Mouse (Mus musculus) kidney, embryonic 16.5 days (tissue): ENCODE data around the gene Ifna4. TPM values are rescaled to one million over a fixed set of nuclear protein-coding genes. Genes with fewer than 3 reads are reported as not detected.
"Not testable (repeated sequence)": the region's sequence is repeated elsewhere in the genome, so short reads cannot be mapped to it uniquely, and the experiment has no call there.

Experiments used
- ATAC-seq: fragments of 200-750 bp; cut with Nextera tagmentation; 2 replicates; pipeline ENCODE4 v1.8.0; 2017; ENCODE audit warnings: moderate TSS enrichment; ENCODE audit not compliant: low FRiP score, low TSS enrichment
- H3K27ac ChIP-seq: fragments of 300-500 bp; sonication (generic); 2 replicates; pipeline ENCODE4 v1.5.1; 2014; ENCODE audit warnings: low read length
- H3K27me3 ChIP-seq: fragments of 300-500 bp; sonication (generic); 2 replicates; pipeline ENCODE4 v1.6.1; 2014; ENCODE audit warnings: low read length, control low read depth, mixed read lengths; ENCODE audit not compliant: insufficient read depth
- H3K36me3 ChIP-seq: fragments of 300-500 bp; sonication (generic); 2 replicates; pipeline ENCODE4 v1.6.1; 2014; ENCODE audit warnings: low read length, control low read depth, mixed read lengths; ENCODE audit not compliant: insufficient read depth
- H3K4me1 ChIP-seq: fragments of 300-500 bp; sonication (generic); 2 replicates; pipeline ENCODE4 v1.6.1; 2014; ENCODE audit warnings: low read length, control low read depth, mixed read lengths; ENCODE audit not compliant: insufficient read depth
- H3K4me2 ChIP-seq: fragments of 300-500 bp; sonication (generic); replicated peaks from 2 replicates; pipeline ENCODE4 v1.6.1; 2014; ENCODE audit warnings: low read depth, low read length
- H3K4me3 ChIP-seq: fragments of 300-500 bp; sonication (generic); 2 replicates; pipeline ENCODE4 v1.5.1; 2014; ENCODE audit warnings: mild to moderate bottlenecking, low read length
- H3K9ac ChIP-seq: fragments of 300-500 bp; sonication (generic); replicated peaks from 2 replicates; pipeline ENCODE4 v1.6.1; 2014; ENCODE audit warnings: low read length
- H3K9me3 ChIP-seq: fragments of 300-500 bp; sonication (generic); 2 replicates; pipeline ENCODE4 v1.6.1; 2016; ENCODE audit warnings: low read length, control low read depth
- WGBS: fragments of 180-500 bp; shearing (Covaris S2); extraction: QIAGEN DNeasy Blood & Tissue Kit; methylation state at CpG from one replicate; pipeline ENCODE4 v1.1.7; 2014; 5-methylcytosine and 5-hydroxymethylcytosine counted together
- polyA plus RNA-seq: library from polyadenylated mRNA; unstranded; fragments of >200 nt; fragmentation: Nextera tagmentation; extraction: Ambion mirVana; gene quantifications from 2 replicates; pipeline ENCODE4 v1.2.1, GENCODE M21; 2015

The Ifna4 gene
- polyA plus RNA-seq: not detected in 2 replicates

DNA sequence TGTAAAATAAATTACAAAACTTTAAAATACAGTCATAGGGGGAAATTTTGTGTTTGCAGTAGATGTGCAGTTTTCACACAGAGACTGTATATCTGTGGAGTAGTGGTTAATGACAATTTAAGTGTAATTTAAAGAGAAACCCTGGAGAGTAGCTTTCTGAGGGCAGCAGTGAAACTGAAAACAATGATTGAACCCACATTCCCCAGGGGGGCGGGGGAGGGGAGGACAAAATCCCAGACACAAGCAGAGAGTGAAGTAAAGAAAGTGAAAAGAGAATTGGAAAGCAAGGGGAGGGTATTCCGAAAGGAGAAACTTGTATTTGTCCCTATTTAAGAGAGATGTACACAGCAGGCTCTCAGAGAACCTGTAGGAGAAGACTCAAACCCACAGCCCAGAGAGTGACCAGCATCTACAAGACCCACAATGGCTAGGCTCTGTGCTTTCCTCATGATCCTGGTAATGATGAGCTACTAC lies at the start of gene Ifna4:
Gene Ifna4 (plus strand): TSS at position 424 of the 474 bp plus-strand sequence.
- no peaks in the 10 kb centered on the region for H3K36me3 ChIP-seq

DNA sequence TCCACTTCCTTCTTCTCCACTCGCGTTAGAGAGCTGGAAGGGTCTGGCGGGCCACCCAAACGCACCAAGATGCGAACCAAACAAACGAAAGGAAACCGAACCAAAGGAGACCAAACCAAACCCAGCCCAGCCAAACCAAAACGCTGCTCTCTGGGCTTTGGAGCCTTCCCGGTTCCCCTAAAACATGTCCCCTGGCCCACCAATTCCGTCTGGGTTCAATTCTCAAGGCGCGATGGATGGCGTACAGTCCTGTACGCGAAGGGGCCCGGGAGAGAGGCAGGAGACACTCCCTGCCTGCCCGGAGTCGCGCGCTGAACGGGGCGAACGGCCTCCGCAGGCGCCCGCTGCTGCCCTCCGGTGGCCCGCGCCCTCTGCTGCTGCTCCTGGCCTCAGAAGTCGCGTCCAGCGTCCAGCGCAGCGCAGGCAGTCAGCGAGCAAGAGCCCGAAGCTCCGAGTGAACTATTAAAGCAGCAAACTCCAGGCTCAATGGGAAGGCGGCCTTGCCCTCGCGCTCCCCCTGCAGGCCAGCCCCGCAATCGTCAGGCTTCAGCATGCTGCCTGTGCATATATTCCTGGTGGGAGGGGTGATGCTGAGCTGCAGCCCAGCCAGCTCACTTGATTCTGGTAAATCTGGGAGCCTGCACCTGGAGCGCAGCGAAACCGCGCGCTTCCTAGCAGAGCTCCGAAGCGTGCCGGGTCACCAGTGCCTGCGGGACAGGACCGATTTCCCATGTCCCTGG lies 47.6 kb upstream of the Ifna4 start, which contains the start of gene Gm13275:
Gene Gm13275 (plus strand): TSS at position 552 of the 740 bp plus-strand sequence.
- H3K4me3 ChIP-seq, ATAC-seq: not testable (repeated sequence)
- WGBS: 0% methylated on average over 10 of the region's 52 CpGs

More for the DNA sequence above, at the start of gene Ifna4:
- no peak within 1 kb of the TSS for H3K4me3 ChIP-seq
- ATAC-seq: no peak
- WGBS: 69% methylated on average over 2 of the region's 2 CpGs
- no peak within 1 kb of the TSS for H3K9ac ChIP-seq
- H3K4me2 ChIP-seq: no peak within 1 kb of the TSS
- H3K9me3 ChIP-seq: no peaks in the 10 kb centered on the region
- H3K27me3 ChIP-seq: no peaks in the 10 kb centered on the region
- no peak within 1 kb of the TSS for H3K27ac ChIP-seq
- H3K4me1 ChIP-seq: no peaks in the 10 kb centered on the region

DNA sequence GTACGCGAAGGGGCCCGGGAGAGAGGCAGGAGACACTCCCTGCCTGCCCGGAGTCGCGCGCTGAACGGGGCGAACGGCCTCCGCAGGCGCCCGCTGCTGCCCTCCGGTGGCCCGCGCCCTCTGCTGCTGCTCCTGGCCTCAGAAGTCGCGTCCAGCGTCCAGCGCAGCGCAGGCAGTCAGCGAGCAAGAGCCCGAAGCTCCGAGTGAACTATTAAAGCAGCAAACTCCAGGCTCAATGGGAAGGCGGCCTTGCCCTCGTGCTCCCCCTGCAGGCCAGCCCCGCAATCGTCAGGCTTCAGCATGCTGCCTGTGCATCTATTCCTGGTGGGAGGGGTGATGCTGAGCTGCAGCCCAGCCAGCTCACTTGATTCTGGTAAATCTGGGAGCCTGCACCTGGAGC lies 44.6 kb upstream of the Ifna4 start, which contains the start of gene Gm13279:
Gene Gm13279 (plus strand): TSS at position 301 of the 400 bp plus-strand sequence.
- not testable (repeated sequence) for H3K36me3 ChIP-seq, H3K9me3 ChIP-seq, H3K27me3 ChIP-seq, ATAC-seq, H3K4me2 ChIP-seq, H3K4me3 ChIP-seq, H3K27ac ChIP-seq, H3K9ac ChIP-seq, H3K4me1 ChIP-seq
- no CpG with 5 or more reads among the region's 28 CpGs for WGBS

More for the DNA sequence above, 47.6 kb upstream of the Ifna4 start, which contains the start of gene Gm13275:
- not testable (repeated sequence) for H3K27me3 ChIP-seq, H3K9me3 ChIP-seq, H3K4me1 ChIP-seq, H3K9ac ChIP-seq, H3K27ac ChIP-seq, H3K4me2 ChIP-seq, H3K36me3 ChIP-seq

DNA sequence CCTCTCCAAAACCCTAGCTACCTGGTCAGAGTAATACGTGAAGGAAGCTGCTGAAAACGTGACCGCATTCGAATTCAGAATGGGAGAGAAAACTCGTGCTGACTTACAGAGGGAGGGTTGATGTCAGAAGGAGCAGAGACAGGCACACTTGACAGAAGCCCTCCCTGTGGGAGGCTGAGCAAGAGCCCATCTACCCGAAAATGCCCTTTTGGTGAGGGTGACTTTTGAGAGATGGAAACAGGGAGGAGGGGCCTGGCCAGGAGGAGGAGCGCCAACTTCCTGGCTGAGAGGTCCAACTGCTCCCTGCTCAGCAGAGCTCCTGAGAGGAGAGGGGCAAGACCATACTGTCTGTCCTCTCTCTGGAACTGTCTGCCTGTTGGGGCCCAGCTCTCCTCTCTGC lies 42.3 kb upstream of the Ifna4 start, which contains the start of gene Gm13285:
Gene Gm13285 (plus strand): TSS at position 301 of the 400 bp plus-strand sequence.
- no CpG with 5 or more reads among the region's 7 CpGs for WGBS
- H3K9ac ChIP-seq, H3K4me1 ChIP-seq, H3K4me3 ChIP-seq, H3K27me3 ChIP-seq, H3K9me3 ChIP-seq, H3K36me3 ChIP-seq, H3K27ac ChIP-seq, H3K4me2 ChIP-seq, ATAC-seq: not testable (repeated sequence)

DNA sequence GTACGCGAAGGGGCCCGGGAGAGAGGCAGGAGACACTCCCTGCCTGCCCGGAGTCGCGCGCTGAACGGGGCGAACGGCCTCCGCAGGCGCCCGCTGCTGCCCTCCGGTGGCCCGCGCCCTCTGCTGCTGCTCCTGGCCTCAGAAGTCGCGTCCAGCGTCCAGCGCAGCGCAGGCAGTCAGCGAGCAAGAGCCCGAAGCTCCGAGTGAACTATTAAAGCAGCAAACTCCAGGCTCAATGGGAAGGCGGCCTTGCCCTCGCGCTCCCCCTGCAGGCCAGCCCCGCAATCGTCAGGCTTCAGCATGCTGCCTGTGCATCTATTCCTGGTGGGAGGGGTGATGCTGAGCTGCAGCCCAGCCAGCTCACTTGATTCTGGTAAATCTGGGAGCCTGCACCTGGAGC lies 38.7 kb upstream of the Ifna4 start, which contains the start of gene Gm13287:
Gene Gm13287 (plus strand): TSS at position 301 of the 400 bp plus-strand sequence.
- not testable (repeated sequence) for H3K27ac ChIP-seq, H3K9me3 ChIP-seq, H3K4me2 ChIP-seq, H3K4me1 ChIP-seq, H3K9ac ChIP-seq, H3K4me3 ChIP-seq, H3K36me3 ChIP-seq, ATAC-seq, H3K27me3 ChIP-seq
- no CpG with 5 or more reads among the region's 29 CpGs for WGBS

DNA sequence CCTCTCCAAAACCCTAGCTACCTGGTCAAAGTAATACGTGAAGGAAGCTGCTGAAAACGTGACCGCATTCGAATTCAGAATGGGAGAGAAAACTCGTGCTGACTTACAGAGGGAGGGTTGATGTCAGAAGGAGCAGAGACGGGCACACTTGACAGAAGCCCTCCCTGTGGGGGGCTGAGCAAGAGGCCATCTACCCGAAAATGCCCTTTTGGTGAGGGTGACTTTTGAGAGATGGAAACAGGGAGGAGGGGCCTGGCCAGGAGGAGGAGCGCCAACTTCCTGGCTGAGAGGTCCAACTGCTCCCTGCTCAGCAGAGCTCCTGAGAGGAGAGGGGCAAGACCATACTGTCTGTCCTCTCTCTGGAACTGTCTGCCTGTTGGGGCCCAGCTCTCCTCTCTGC lies 36.4 kb upstream of the Ifna4 start, which contains the start of gene Gm13288:
Gene Gm13288 (plus strand): TSS at position 301 of the 400 bp plus-strand sequence.
- 0 out of 2 replicates have a peak within 1 kb of the TSS, but pooled peaks have one; percentile 21 for H3K4me3 ChIP-seq
- no CpG with 5 or more reads among the region's 8 CpGs for WGBS
- not testable (repeated sequence) for H3K27ac ChIP-seq, H3K27me3 ChIP-seq, H3K9me3 ChIP-seq, H3K36me3 ChIP-seq, H3K4me1 ChIP-seq, H3K9ac ChIP-seq, H3K4me2 ChIP-seq, ATAC-seq

DNA sequence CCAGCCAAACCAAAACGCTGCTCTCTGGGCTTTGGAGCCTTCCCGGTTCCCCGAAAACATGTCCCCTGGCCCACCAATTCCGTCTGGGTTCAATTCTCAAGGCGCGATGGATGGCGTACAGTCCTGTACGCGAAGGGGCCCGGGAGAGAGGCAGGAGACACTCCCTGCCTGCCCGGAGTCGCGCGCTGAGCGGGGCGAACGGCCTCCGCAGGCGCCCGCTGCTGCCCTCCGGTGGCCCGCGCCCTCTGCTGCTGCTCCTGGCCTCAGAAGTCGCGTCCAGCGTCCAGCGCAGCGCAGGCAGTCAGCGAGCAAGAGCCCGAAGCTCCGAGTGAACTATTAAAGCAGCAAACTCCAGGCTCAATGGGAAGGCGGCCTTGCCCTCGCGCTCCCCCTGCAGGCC lies 35.9 kb upstream of the Ifna4 start:
- H3K27me3 ChIP-seq, ATAC-seq, H3K9ac ChIP-seq, H3K27ac ChIP-seq, H3K36me3 ChIP-seq, H3K4me1 ChIP-seq, H3K4me2 ChIP-seq, H3K9me3 ChIP-seq: not testable (repeated sequence)
- WGBS: 0% methylated on average over 8 of the region's 34 CpGs
- 0 out of 2 replicates have a peak overlapping the region, but pooled peaks have one; percentile 21 for H3K4me3 ChIP-seq

DNA sequence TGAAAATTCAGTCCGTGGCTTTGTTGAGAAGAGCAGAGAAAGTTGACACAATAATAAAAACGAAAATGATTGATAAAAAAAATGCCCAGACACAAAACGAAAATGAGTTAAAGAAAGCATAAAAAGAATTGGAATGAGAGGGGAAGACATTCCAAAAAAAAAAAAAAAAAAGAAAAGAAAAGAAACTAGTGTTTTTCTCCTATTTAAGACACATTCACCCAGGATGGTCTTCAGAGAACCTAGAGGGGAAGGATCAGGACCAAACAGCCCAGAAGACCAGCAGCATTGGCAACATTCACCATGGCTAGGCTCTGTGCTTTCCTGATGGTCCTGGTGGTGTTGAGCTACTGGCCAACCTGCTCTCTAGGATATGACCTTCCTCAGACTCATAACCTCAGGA lies 25.7 kb upstream of the Ifna4 start, which contains the start of gene Ifna7:
Gene Ifna7 (plus strand): TSS at position 301 of the 400 bp plus-strand sequence.
- Histone ChIP-seq H3K9ac (no peak within 1 kb of the TSS), H3K4me3 (no peak within 1 kb of the TSS), H3K9me3 (no peaks in the 10 kb centered on the region), H3K27ac (no peak within 1 kb of the TSS), H3K4me1 (no peaks in the 10 kb centered on the region), H3K27me3 (no peaks in the 10 kb centered on the region), H3K4me2 (no peak within 1 kb of the TSS), H3K36me3 (no peaks in the 10 kb centered on the region)
- no peak for ATAC-seq
- 55% methylated on average over 3 of the region's 3 CpGs for WGBS

DNA sequence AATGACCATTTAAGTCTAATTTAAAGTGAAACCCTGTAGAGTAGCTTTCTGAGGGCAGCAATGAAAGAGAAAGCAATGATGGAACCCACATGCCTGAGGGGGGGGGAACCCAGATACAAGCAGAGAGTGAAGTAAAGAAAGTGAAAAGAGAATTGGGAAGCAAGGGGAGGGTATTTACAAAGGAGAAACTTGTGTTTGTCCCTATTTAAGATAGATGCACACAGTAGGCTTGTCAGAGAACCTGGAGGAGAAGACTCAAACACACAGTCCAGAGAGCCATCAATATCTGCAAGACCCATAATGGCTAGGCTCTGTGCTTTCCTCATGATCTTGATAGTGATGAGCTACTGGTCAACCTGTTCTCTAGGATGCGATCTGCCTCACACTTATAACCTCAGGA lies 22.0 kb upstream of the Ifna4 start, which contains the start of gene Ifna11:
Gene Ifna11 (plus strand): TSS at position 301 of the 400 bp plus-strand sequence.
- ATAC-seq: no peak
- H3K27me3 ChIP-seq: no peaks in the 10 kb centered on the region
- H3K4me3 ChIP-seq: no peak within 1 kb of the TSS
- H3K4me2 ChIP-seq: no peak within 1 kb of the TSS
- H3K36me3 ChIP-seq: no peaks in the 10 kb centered on the region
- H3K27ac ChIP-seq: no peak within 1 kb of the TSS
- 75% methylated on average over 1 of the region's 1 CpGs for WGBS
- H3K4me1 ChIP-seq: no peaks in the 10 kb centered on the region
- no peak within 1 kb of the TSS for H3K9ac ChIP-seq
- no peaks in the 10 kb centered on the region for H3K9me3 ChIP-seq

DNA sequence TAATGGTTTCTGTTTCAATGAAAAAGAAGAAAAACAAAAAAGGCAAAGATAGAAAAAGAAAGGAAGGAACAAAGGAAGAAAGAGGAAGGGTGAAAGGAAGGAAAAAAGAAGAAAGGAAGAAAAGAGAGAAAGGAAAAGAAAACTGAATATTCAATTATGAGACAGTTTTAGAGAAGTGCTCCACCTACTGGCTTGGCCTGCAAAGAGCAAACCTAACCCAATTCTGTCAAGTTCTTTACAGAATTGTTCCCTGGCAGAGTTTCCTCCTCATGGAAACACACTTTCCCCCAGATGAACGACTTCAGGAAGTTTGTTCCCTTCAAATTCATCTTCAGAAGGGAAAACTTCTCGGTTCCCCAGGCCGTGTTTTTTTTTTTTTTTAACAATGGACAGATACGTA lies 18.7 kb upstream of the Ifna4 start:
- Histone ChIP-seq H3K27ac (no peak overlapping the region), H3K9me3 (no peaks in the 10 kb centered on the region), H3K36me3 (no peaks in the 10 kb centered on the region), H3K27me3 (no peaks in the 10 kb centered on the region), H3K4me2 (no peak overlapping the region), H3K4me1 (no peaks in the 10 kb centered on the region), H3K9ac (no peak overlapping the region), H3K4me3 (no peak overlapping the region)
- WGBS: 22% methylated on average over 4 of the region's 4 CpGs
- no peak for ATAC-seq
